Mouse (Mus musculus) left cerebral cortex, adult 8-10 months (tissue): ENCODE data around the gene Tbc1d8. TPM values are rescaled to one million over a fixed set of nuclear protein-coding genes. Genes with fewer than 3 reads are reported as not detected.

Experiments
- DNase-seq, 2 experiments: peaks; one replicate each; pipeline ENCODE4 v3.0.0; 2022; ENCODE audit warnings: low spot score in 2 of 2
- total RNA-seq, 4 experiments: library from RNA; stranded (reverse); gene quantifications; 2 replicates each; pipeline ENCODE4 v1.2.4; 2022

Gene Tbc1d8
- total RNA-seq, 4 experiments from 2014 or later = 28.5 to 32.2 (median 29.6) TPM

GRCm38 (mm10) chr1:39479254-39479653 is 699 bp upstream of the Tbc1d8 start:
- no peak for DNase-seq

GRCm38 (mm10) chr1:39478896-39479200 is 293 bp upstream of the Tbc1d8 start:
- no peak for DNase-seq

- DNase-seq = no peak
Observed at GRCm38 (mm10) chr1:39477064-39477463, 1.5 kb downstream of the Tbc1d8 start.

GRCm38 (mm10) chr1:39476341-39476740 is 2.2 kb downstream of the Tbc1d8 start:
- DNase-seq = no peak

- DNase-seq = no peak
Observed at GRCm38 (mm10) chr1:39474516-39474915, 4.0 kb downstream of the Tbc1d8 start.

- DNase-seq = no peak
Observed at GRCm38 (mm10) chr1:39471298-39471902, 7.2 kb downstream of the Tbc1d8 start.

- DNase-seq = no peak
Observed at GRCm38 (mm10) chr1:39468982-39469381, 9.6 kb downstream of the Tbc1d8 start.

- no peak for DNase-seq
Observed at GRCm38 (mm10) chr1:39466526-39466925, 12.0 kb downstream of the Tbc1d8 start.

GRCm38 (mm10) chr1:39464760-39465159 is 13.8 kb downstream of the Tbc1d8 start:
- no peak for DNase-seq

- no peak for DNase-seq
Observed at GRCm38 (mm10) chr1:39462937-39463444, 15.6 kb downstream of the Tbc1d8 start.

GRCm38 (mm10) chr1:39462036-39462435 is 16.5 kb downstream of the Tbc1d8 start:
- peak in 1 of 2 experiments; percentile 62 for DNase-seq

GRCm38 (mm10) chr1:39460495-39460894 is 18.1 kb downstream of the Tbc1d8 start:
- DNase-seq = no peak

- DNase-seq = no peak
Observed at GRCm38 (mm10) chr1:39457887-39458874, 20.4 kb downstream of the Tbc1d8 start.

- no peak for DNase-seq
Observed at GRCm38 (mm10) chr1:39456421-39456853, 22.1 kb downstream of the Tbc1d8 start.

- DNase-seq = no peak
Observed at GRCm38 (mm10) chr1:39455350-39456023, 23.1 kb downstream of the Tbc1d8 start.

- no peak for DNase-seq
Observed at GRCm38 (mm10) chr1:39454783-39455175, 23.8 kb downstream of the Tbc1d8 start.

GRCm38 (mm10) chr1:39454108-39454782 is 24.3 kb downstream of the Tbc1d8 start:
- DNase-seq = no peak

GRCm38 (mm10) chr1:39452203-39452602 is 26.4 kb downstream of the Tbc1d8 start:
- no peak for DNase-seq

GRCm38 (mm10) chr1:39450069-39450728 is 28.4 kb downstream of the Tbc1d8 start:
- no peak for DNase-seq

- no peak for DNase-seq
Observed at GRCm38 (mm10) chr1:39449251-39449790, 29.2 kb downstream of the Tbc1d8 start.
